Comparison of ENCODE assay signal across 11 mouse cellular contexts in the genomic region with DNA sequence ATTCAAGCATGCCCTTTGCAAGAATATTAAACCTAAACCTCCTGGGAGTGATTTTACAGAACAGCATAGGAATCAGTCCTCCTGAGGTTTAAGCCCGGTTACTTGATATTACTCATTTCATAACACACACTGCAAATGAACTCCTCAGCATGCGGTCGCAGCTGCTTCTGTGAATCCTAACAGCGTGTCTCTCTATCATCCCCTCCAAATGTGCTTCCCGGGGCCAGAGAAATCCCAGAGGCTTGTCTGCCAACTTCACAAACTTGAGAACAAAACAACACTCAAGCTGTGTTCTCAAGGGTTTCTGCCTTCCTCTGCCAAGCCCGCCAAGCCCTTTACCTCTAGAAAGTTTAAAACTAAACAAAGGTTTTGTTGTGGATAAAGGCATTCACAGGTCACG.
DNase-seq lines count a peak whose midpoint lies in the region.
"Had no signal": no experiment of that assay in that cellular context is flagged by ENCODE, and none has a peak within 500 bp of the region (broad histone marks: within the 10 kb centered on the region; RNA-seq: fewer than 3 reads in every experiment).

No protein-coding gene starts in this region.

- peak; percentile 94 for DNase-seq in heart, adult 11 months
- DNase-seq in heart, embryonic 10.5 days (ENCODE audit: low spot score): no peak
- peak; percentile 19 for DNase-seq in right cerebral cortex, adult 18-20 months
- DNase-seq in right cerebral cortex, postnatal 25 days: no peak
- DNase-seq in layer of hippocampus, adult 8-10 months (ENCODE audit: low spot score in 2 of 2): peak; percentile 34 to 44
- no peak for DNase-seq in urinary bladder, postnatal 14 days (ENCODE audit: low spot score)
- no peak for DNase-seq in urinary bladder, postnatal 10 days (ENCODE audit: low spot score)
- no peak for DNase-seq in retina, postnatal 1 day

- no peaks in the 10 kb centered on the region for H3K27me3 ChIP-seq in heart, embryonic 10.5 days (ENCODE audit: insufficient read depth, poor library complexity, severe bottlenecking)
- H3K27me3 ChIP-seq: embryonic facial prominence, embryonic 15.5 days; neural tube, embryonic 12.5 days had no signal

- no peak overlapping the region for H3K27ac ChIP-seq in heart, embryonic 10.5 days
- H3K27ac ChIP-seq: embryonic facial prominence, embryonic 15.5 days; kidney, postnatal 0 days; neural tube, embryonic 12.5 days had no signal

- no peaks in the 10 kb centered on the region for H3K36me3 ChIP-seq in heart, embryonic 10.5 days
- H3K36me3 ChIP-seq: embryonic facial prominence, embryonic 15.5 days; neural tube, embryonic 12.5 days had no signal

- 15% methylated on average over 7 of the region's 7 CpGs for WGBS in heart, embryonic 10.5 days

- H3K4me3 ChIP-seq in heart, embryonic 10.5 days: no peak overlapping the region
- H3K4me3 ChIP-seq: embryonic facial prominence, embryonic 15.5 days; neural tube, embryonic 12.5 days had no signal

- no peaks in the 10 kb centered on the region for H3K9me3 ChIP-seq in heart, embryonic 10.5 days
- H3K9me3 ChIP-seq: embryonic facial prominence, embryonic 15.5 days; neural tube, embryonic 12.5 days had no signal

- H3K4me1 ChIP-seq in heart, embryonic 10.5 days: no peaks in the 10 kb centered on the region

Comparison
In these comparisons a context has a peak if more than half of its experiments do, and no peak if none do; other contexts are left out.
1. DNase-seq: peak in heart, adult 11 months (single experiment), right cerebral cortex, adult 18-20 months (single experiment) and layer of hippocampus, adult 8-10 months (2 of 2); none in heart, embryonic 10.5 days (single experiment), right cerebral cortex, postnatal 25 days (single experiment), urinary bladder, postnatal 14 days (single experiment), urinary bladder, postnatal 10 days (single experiment) and retina, postnatal 1 day (single experiment).